Mouse (Mus musculus) layer of hippocampus, adult 2 months (tissue): ENCODE measurements around the gene Slc6a21. TPM values are rescaled to one million over a fixed set of nuclear protein-coding genes. Genes with fewer than 3 reads are reported as not detected.

Source experiments
- DNase-seq, 2 experiments: peaks; one replicate each; pipeline ENCODE4 v3.0.0; 2022; ENCODE audit warnings: low spot score in 2 of 2
- H3K27ac ChIP-seq: fragments of 200-600 bp; 2 replicates; pipeline ENCODE4 v1.8.1; 2022
- H3K4me3 ChIP-seq: fragments of 200-600 bp; 2 replicates; pipeline ENCODE4 v1.8.1; 2022; ENCODE audit warnings: mild to moderate bottlenecking
- CTCF ChIP-seq: fragments of 200-600 bp; conservative IDR thresholded peaks from 2 replicates; pipeline ENCODE4 v1.8.1; 2022; ENCODE audit warnings: antibody characterized with exemption, mild to moderate bottlenecking, moderate library complexity
- total RNA-seq, 2 experiments: library from RNA; stranded (reverse); gene quantifications; 2 replicates each; pipeline ENCODE4 v1.2.3; 2021

The Slc6a21 gene
- total RNA-seq, 2 experiments from 2014 or later = not detected

DNA sequence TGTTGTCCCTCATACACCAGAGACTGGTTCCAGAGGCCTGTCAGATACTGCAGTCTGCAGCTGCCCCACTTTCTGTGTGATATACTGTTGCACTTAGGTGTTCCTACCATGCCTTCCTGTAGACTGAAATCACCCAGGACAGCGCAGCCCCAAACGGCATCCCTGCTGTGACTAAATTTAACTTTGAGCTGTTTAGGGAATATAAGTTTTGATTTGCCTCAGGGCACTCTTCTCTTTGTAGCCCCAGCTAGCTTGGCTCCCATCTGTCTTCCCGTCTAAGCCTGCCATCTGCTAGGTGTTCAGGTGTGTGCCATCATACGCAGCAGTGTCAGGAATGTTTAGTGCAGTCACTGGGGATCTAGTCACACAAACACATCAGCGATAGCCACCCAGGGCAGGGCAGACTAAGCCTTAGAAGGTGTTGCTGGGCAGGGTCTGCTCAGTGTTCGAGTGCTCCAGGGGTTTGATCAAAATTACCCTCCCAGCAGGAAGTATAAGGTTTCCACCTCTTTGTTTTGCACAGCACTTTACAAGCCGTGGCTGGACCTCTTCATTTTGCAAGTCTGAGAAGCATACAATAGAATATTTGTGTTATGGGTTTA lies 14.2 kb upstream of the Slc6a21 start:
- H3K4me3 ChIP-seq = no peak overlapping the region
- DNase-seq = no peak
- no peak overlapping the region for H3K27ac ChIP-seq
- TF ChIP-seq CTCF = no peak

DNA sequence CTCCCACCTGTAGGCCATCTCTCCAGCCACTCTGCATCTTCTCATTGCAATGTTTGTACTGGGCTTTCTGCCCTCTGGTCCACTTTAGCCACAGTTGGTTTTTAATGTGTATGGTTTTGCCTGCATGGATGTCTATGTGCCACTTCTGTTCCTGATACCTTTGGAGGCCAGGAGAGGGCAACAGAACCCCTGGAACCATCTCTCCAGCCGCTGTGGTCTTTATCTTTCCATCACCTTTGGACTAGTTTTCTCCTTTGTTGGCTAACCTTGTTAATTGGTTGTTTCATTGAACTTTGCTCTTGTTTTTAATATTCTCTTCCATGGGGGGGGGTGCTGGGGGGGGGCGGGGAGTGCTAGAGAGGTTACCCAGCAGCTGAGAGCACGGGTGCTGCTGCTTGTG lies 13.0 kb upstream of the Slc6a21 start:
- no peak overlapping the region for H3K4me3 ChIP-seq
- no peak for DNase-seq
- no peak overlapping the region for H3K27ac ChIP-seq

DNA sequence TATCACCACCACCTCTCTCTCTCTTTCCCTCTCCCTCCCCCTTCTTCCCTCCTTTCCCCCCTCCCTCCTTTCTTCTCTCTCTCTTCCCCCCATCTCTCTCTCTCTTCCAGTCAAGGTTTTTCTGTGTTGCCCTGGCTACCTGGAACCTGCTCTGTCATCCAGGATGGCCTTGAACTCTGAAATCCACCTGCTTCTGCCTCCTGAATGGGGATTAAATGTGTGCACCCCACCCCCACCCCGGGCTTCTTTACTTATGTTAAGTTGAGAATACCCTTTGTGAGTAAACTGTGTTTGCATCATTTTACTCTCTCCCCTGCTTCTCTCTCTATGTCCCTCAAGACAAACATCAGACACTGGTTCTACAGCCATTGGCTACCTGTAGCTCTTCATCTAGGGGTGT lies 11.8 kb upstream of the Slc6a21 start:
- no peak for DNase-seq
- Histone ChIP-seq H3K4me3 (no peak overlapping the region), H3K27ac (no peak overlapping the region)
- TF ChIP-seq CTCF = no peak

More for the DNA sequence above, 13.0 kb upstream of the Slc6a21 start:
- peak; percentile 27 for TF ChIP-seq CTCF

DNA sequence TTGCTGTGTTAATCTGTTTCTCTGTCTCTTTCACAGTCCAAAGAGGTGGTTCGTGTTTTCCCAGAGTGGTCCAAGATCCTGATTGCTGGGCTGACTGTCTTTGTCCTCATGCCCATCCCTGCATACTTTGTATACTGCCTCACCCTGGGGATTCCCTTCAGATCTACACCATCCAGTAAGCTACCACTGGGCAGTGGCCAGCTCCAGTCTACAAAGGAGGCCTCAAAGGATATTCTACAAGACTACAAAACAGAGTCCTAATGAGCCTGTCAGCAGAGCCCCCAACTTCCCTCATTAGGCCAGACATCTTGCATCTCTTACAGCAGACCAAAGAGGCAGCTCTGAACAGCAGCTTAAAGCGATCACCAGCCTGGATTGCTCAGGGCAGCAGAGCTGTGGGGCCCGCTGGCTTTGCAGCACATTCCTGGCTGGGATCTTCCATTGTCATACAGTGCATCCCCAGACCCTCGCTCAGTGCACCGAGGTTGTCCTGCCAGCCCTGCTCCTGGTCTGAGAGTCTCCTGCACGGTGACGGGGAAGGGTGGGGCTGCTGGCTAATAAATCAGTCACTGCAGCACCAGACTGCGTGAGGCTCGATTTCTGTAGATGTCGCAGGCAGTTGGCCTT lies 4.4 kb upstream of the Slc6a21 start:
- Histone ChIP-seq H3K4me3 (no peak overlapping the region), H3K27ac (no peak overlapping the region)
- TF ChIP-seq CTCF = no peak
- no peak for DNase-seq

DNA sequence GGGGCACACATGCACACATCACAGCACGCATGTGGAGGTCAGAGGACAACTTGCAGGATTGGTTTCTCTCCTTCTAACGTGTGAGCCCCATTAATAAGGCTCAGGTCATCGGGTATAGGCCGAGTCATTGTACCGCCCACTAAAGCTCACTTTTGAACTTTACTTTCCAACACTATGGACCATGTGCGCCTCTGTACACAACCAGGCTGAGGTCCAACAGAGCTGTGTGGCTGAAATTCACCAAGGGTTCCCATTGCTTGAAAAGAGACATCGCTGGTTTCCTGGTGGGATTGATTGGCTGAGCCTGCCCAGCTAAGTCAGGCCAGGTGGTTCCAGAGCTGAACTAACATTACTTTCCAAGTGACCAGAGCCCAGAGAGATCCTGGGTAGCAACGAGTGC lies 3.6 kb upstream of the Slc6a21 start:
- Histone ChIP-seq H3K4me3 (no peak overlapping the region), H3K27ac (no peak overlapping the region)
- DNase-seq = no peak
- TF ChIP-seq CTCF = no peak

DNA sequence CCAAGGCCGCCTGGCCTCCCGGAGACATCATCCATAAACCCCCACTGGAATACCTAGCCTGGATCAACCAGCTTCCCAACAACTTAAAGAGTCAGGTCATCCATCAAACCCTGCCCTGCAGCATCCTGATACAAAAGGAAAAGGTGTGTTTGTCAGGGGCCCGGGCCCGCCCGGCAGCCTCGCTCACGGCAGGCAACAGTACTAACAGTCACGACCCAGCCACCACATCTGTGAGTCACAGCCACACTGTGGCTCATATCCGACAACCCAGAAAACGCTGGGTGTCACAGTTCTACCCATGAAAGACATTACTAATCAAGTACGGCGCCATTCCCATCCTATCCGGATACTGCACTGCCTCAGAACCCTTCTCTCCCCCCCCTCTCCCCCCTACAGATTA lies 9.2 kb downstream of the Slc6a21 start:
- DNase-seq = no peak
- no peak for TF ChIP-seq CTCF
- no peak overlapping the region for H3K27ac ChIP-seq
- H3K4me3 ChIP-seq = no peak overlapping the region

DNA sequence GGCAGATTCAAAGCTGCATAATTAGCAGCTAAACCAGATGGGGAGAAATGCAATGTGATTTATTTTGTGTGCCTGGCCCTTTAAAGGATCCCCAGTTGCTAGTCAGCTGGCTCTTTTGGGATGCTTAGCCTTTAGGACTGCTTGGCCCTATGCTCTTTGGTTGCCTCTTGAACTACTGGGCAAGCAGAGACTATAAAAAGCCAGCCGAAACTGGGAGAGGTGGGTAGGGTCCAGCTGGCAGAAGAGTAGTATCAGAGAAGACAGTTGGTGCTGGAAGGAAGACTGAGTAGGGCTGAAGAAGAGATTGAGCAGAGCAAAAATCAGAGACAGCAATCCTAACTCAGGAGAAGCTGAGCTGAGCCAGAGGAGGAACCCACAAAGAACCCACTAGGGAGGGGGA lies 19.3 kb downstream of the Slc6a21 start:
- no peak for DNase-seq

DNA sequence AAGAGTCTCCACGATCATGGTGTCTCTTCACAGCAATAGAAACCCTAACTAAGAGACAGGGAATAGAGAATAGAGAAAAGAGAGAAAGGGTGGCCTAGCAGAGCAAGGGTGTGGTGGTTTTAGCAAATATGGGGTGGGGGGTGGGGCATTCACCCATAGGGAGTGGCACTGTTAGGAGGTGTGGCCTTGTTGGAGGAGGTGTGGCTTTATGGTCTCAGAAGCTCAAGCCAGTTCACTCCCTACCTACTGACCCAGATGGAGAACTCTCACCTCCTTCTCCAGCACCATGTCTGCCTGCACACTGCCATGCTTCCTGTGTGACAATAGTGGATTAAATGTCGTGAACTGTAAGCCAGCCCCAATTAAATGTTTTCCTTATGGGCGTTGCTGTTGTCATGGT lies 20.2 kb downstream of the Slc6a21 start:
- Histone ChIP-seq H3K4me3 (no peak overlapping the region), H3K27ac (no peak overlapping the region)
- no peak for DNase-seq
- TF ChIP-seq CTCF = no peak

More for the DNA sequence above, 19.3 kb downstream of the Slc6a21 start:
- no peak for TF ChIP-seq CTCF
- Histone ChIP-seq H3K27ac (no peak overlapping the region), H3K4me3 (no peak overlapping the region)

DNA sequence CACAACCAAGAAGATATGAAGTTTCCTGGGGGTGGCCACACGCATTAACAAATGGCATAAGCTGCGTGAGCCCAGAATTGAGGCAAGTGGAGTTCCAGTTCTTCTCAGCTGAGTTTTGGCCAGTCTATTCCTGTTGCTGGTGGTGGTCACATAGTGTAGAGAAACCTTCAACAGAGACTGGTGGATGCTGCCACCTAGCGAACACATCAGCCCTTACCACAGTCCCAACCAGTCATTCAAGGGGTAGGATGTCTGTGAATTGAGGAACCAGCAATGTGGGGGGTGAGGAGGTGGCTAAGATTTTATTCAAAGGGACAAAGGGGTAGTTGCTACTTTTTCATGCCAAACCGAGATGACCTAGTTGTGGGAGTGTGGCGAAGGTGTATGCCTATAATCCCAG lies 22.4 kb downstream of the Slc6a21 start:
- DNase-seq = peak; percentile 75 to 78
- peak; percentile 74 for TF ChIP-seq CTCF
- Histone ChIP-seq H3K4me3 (no peak overlapping the region), H3K27ac (peak overlapping the region; percentile 53)

DNA sequence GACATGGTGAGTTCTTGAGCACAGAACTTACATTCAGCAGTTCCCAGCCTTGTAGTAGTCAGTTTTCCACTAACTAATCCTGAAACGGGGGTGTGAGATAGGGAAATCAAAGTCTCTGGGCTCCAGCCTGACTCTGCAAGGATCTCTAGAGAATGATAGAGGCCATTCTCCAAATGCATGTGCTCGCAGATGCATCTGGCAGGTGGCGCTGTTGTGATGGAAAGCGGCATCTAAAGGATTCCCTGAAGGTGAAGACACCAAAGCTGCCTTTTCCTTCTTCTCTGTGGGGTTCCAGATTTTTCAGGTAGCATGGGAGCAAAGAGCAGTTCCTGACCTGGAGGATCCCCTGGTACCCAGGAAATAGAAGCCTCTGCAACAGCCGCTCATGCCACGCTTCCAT lies 23.0 kb downstream of the Slc6a21 start:
- DNase-seq = peak; percentile 65 to 72
- no peak overlapping the region for H3K4me3 ChIP-seq
- peak; percentile 75 for TF ChIP-seq CTCF
- H3K27ac ChIP-seq = peak overlapping the region; percentile 53

DNA sequence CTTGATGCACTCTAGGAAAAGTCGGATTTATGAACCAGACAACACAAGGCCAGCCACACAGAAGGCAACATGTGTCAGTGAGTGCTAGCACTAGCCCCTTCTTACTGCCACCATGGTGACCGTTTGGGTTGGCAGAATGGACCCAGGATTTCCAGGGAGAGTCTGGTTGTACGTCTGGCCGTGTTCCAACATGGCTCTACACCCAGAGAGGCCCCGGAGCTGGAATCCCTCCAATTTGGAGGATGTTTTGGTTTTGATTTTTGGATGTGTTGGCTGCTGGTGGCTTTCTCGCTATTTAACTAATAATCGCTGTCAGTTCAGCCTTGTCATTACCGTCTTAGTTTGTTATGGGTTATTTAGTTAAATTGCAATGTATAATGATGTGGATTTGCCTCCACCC lies 25.3 kb downstream of the Slc6a21 start:
- no peak for DNase-seq
- no peak for TF ChIP-seq CTCF
- Histone ChIP-seq H3K4me3 (no peak overlapping the region), H3K27ac (peak overlapping the region; percentile 64)

DNA sequence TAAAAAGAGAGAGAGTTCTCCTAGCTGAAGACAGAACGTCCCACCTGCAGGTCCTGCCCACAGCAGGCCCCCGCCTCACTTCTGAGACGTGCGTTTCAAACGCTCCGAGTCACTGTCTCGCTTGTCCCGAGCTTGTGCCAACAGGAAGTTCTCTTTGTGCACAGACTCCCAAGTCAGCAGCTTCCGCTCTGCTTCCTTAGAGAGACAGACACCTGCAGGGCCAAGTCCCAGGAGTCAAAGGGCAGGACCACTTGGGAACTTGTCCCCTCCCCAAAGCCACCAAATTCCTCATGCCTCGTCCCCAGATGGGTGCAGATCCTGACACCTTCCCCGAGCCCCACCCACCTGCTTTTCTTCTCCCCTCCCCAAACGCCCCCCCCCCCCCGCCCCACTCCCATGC lies 27.6 kb downstream of the Slc6a21 start:
- no peak for TF ChIP-seq CTCF
- DNase-seq = no peak
- peak overlapping the region; percentile 55; the same call in 1 of the 2 replicates for H3K27ac ChIP-seq
- peak overlapping the region; percentile 26 for H3K4me3 ChIP-seq

DNA sequence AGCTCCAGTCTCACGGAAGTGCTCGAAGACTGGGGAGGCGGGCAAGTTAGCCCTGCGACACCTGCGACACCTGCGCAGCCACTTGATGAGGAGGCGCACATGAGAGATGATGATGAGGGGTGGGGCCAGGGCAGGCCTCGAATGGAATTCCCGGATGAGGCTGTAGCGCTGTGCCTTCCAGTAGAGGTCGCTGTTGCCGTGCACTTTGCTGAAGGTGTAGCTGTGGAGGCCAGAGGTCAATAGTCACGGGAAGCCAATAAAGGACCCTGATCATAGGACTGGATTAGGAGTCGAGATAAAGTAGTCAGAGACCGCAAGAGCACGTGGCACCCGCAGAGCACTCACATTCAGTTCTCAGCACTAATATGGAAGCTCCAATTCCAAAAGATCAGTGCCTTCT lies 28.0 kb downstream of the Slc6a21 start:
- peak overlapping the region; percentile 26 for H3K4me3 ChIP-seq
- TF ChIP-seq CTCF = peak; percentile 84
- peak; percentile 68 to 88 for DNase-seq
- no peak overlapping the region for H3K27ac ChIP-seq

DNA sequence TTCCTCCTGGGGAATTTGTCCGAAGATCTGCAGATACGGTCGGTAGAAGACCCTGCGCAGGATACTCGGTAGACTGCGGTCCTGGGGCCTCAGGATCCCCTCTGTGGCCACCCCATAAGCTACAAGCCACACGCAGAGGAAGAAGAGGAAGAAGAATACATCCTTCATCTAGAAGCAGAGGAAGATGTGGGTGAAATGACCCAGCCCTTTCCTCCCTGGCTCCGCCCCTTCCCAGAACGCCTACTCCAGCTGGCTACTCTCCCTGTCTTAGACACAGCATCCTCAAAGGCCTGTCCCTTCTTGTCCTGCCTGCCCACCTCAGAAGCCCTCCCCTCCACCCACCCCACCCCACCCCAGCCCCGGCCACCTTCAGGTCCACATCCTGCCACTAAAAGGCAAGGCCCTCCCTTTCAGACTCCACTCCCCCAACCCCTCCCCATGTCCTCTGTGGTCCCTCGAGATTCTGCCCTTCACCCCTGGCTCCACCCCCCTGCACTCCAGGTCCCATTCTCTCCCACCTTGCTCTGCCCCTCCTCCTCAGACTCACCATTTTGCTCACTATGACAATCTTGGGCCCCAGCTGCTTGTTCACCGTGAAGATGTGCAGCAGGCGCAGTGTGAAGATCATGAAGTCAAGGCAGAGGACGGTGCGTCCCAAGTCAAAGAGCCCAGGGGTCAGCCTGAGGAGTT lies 31.4 kb downstream of the Slc6a21 start:
- Histone ChIP-seq H3K4me3 (no peak overlapping the region), H3K27ac (no peak overlapping the region)
- DNase-seq = no peak
- no peak for TF ChIP-seq CTCF
